Mouse (Mus musculus) midbrain, embryonic 14.5 days (tissue): ENCODE measurements around the gene Umod. TPM values are rescaled to one million over a fixed set of nuclear protein-coding genes. Genes with fewer than 3 reads are reported as not detected.

Experiments used
- ATAC-seq: fragments of 200-750 bp; cut with Nextera tagmentation; 2 replicates; pipeline ENCODE4 v1.8.0; 2017; ENCODE audit warnings: moderate number of reproducible peaks, moderate library complexity; ENCODE audit not compliant: low FRiP score, low TSS enrichment
- DNase-seq: peaks from one replicate; pipeline ENCODE4 v3.0.0-alpha.2; 2015
- H3K27ac ChIP-seq: fragments of 300-500 bp; sonication (generic); replicated peaks from 2 replicates; pipeline ENCODE4 v1.5.1; 2014; ENCODE audit warnings: mild to moderate bottlenecking, low read depth, low read length, moderate library complexity
- H3K27me3 ChIP-seq: fragments of 300-500 bp; sonication (generic); 2 replicates; pipeline ENCODE4 v1.6.1; 2014; ENCODE audit warnings: low read length, control low read depth, mixed read lengths; ENCODE audit not compliant: control insufficient read depth, insufficient read depth
- H3K36me3 ChIP-seq: fragments of 300-500 bp; sonication (generic); 2 replicates; pipeline ENCODE4 v1.6.1; 2014; ENCODE audit warnings: low read length, control low read depth; ENCODE audit not compliant: control insufficient read depth, insufficient read depth
- H3K4me1 ChIP-seq: fragments of 300-500 bp; sonication (generic); 2 replicates; pipeline ENCODE4 v1.6.1; 2014; ENCODE audit warnings: mild to moderate bottlenecking, antibody characterized with exemption, low read length, control low read depth; ENCODE audit not compliant: control insufficient read depth, insufficient read depth
- H3K4me2 ChIP-seq: fragments of 300-500 bp; sonication (generic); 2 replicates; pipeline ENCODE4 v1.6.1; 2014; ENCODE audit warnings: mild to moderate bottlenecking, low read length, moderate library complexity
- H3K4me3 ChIP-seq: fragments of 300-500 bp; sonication (generic); replicated peaks from 2 replicates; pipeline ENCODE4 v1.5.1; 2014; ENCODE audit warnings: low read depth, low read length
- H3K9ac ChIP-seq: fragments of 300-500 bp; sonication (generic); replicated peaks from 2 replicates; pipeline ENCODE4 v1.6.1; 2014; ENCODE audit warnings: mild to moderate bottlenecking, low read length, moderate library complexity
- H3K9me3 ChIP-seq: fragments of 300-500 bp; sonication (generic); 2 replicates; pipeline ENCODE4 v1.6.1; 2016; ENCODE audit warnings: low read length, control low read depth, mixed read lengths; ENCODE audit not compliant: control insufficient read depth
- WGBS: fragments of 180-500 bp; shearing (Covaris S2); extraction: QIAGEN DNeasy Blood & Tissue Kit; methylation state at CpG from one replicate; pipeline ENCODE4 v1.1.7; 2014; 5-methylcytosine and 5-hydroxymethylcytosine counted together
- polyA plus RNA-seq: library from polyadenylated mRNA; unstranded; fragments of >200 nt; fragmentation: Nextera tagmentation; extraction: Ambion mirVana; gene quantifications from 2 replicates; pipeline ENCODE4 v1.2.1, GENCODE M21; 2014

Gene Umod
- polyA plus RNA-seq = not detected in 2 replicates

GRCm38 (mm10) chr7:119479256-119479655, at the start of gene Umod:
Umod (minus strand) TSS chr7:119479282.
- ATAC-seq (no peak), DNase-seq (no peak)
- Histone ChIP-seq H3K27me3 (no peaks in the 10 kb centered on the region), H3K9me3 (no peaks in the 10 kb centered on the region), H3K27ac (no peak within 1 kb of the TSS), H3K9ac (no peak within 1 kb of the TSS), H3K4me2 (no peak within 1 kb of the TSS), H3K36me3 (no peaks in the 10 kb centered on the region), H3K4me1 (no peaks in the 10 kb centered on the region), H3K4me3 (no peak within 1 kb of the TSS)

- no peak for ATAC-seq
- Histone ChIP-seq H3K36me3 (no peaks in the 10 kb centered on the region), H3K4me2 (no peak overlapping the region), H3K27me3 (no peaks in the 10 kb centered on the region), H3K4me3 (no peak overlapping the region), H3K4me1 (no peaks in the 10 kb centered on the region), H3K27ac (no peak overlapping the region), H3K9ac (no peak overlapping the region), H3K9me3 (no peaks in the 10 kb centered on the region)
- no peak for DNase-seq
- 85% methylated on average over 7 of the region's 7 CpGs for WGBS
These were observed 49.5 kb upstream of the Umod start for GRCm38 (mm10) chr7:119528617-119529016.

GRCm38 (mm10) chr7:119527548-119527947, 48.5 kb upstream of the Umod start:
- Histone ChIP-seq H3K9me3 (no peaks in the 10 kb centered on the region), H3K36me3 (no peaks in the 10 kb centered on the region), H3K4me3 (no peak overlapping the region), H3K27me3 (no peaks in the 10 kb centered on the region), H3K9ac (no peak overlapping the region), H3K4me2 (no peak overlapping the region), H3K4me1 (no peaks in the 10 kb centered on the region), H3K27ac (no peak overlapping the region)
- no peak for DNase-seq
- no peak for ATAC-seq
- 88% methylated on average over 2 of the region's 2 CpGs for WGBS

- no peak overlapping the region for H3K9ac ChIP-seq
- no peak overlapping the region for H3K27ac ChIP-seq
- H3K27me3 ChIP-seq = no peaks in the 10 kb centered on the region
- no peak overlapping the region for H3K4me2 ChIP-seq
- DNase-seq (no peak), ATAC-seq (no peak)
- no peaks in the 10 kb centered on the region for H3K36me3 ChIP-seq
- H3K4me3 ChIP-seq = no peak overlapping the region
- WGBS = 100% methylated on average over 1 of the region's 1 CpGs
- no peaks in the 10 kb centered on the region for H3K9me3 ChIP-seq
- no peaks in the 10 kb centered on the region for H3K4me1 ChIP-seq
These were observed 48.1 kb upstream of the Umod start for GRCm38 (mm10) chr7:119527135-119527534.

GRCm38 (mm10) chr7:119526486-119526885, 47.4 kb upstream of the Umod start:
- H3K27me3 ChIP-seq = no peaks in the 10 kb centered on the region
- no peak overlapping the region for H3K9ac ChIP-seq
- no peaks in the 10 kb centered on the region for H3K9me3 ChIP-seq
- no peaks in the 10 kb centered on the region for H3K4me1 ChIP-seq
- no peaks in the 10 kb centered on the region for H3K36me3 ChIP-seq
- no peak overlapping the region for H3K4me2 ChIP-seq
- WGBS = 59% methylated on average over 13 of the region's 13 CpGs
- no peak overlapping the region for H3K4me3 ChIP-seq
- H3K27ac ChIP-seq = no peak overlapping the region
- ATAC-seq (no peak), DNase-seq (peak; percentile 2)

GRCm38 (mm10) chr7:119525881-119526281, 46.8 kb upstream of the Umod start:
- Histone ChIP-seq H3K4me2 (no peak overlapping the region), H3K4me3 (no peak overlapping the region), H3K36me3 (no peaks in the 10 kb centered on the region), H3K27me3 (no peaks in the 10 kb centered on the region), H3K9ac (no peak overlapping the region), H3K27ac (no peak overlapping the region), H3K9me3 (no peaks in the 10 kb centered on the region), H3K4me1 (no peaks in the 10 kb centered on the region)
- DNase-seq (peak; percentile 37), ATAC-seq (no peak)
- 35% methylated on average over 2 of the region's 2 CpGs for WGBS

- H3K36me3 ChIP-seq = no peaks in the 10 kb centered on the region
- no peak within 1 kb of the TSS for H3K4me2 ChIP-seq
These were observed 44.3 kb upstream of the Umod start, which contains the start of gene Pdilt for GRCm38 (mm10) chr7:119523389-119523788. Pdilt (minus strand) TSS chr7:119523489.

GRCm38 (mm10) chr7:119522385-119522784, 43.3 kb upstream of the Umod start:
- 68% methylated on average over 1 of the region's 1 CpGs for WGBS
- H3K36me3 ChIP-seq = no peaks in the 10 kb centered on the region
- H3K4me2 ChIP-seq = no peak overlapping the region
- DNase-seq (no peak), ATAC-seq (no peak)
- H3K4me1 ChIP-seq = no peaks in the 10 kb centered on the region
- no peaks in the 10 kb centered on the region for H3K27me3 ChIP-seq
- no peak overlapping the region for H3K27ac ChIP-seq
- H3K4me3 ChIP-seq = no peak overlapping the region
- H3K9ac ChIP-seq = no peak overlapping the region
- H3K9me3 ChIP-seq = no peaks in the 10 kb centered on the region

More at GRCm38 (mm10) chr7:119523389-119523788, 44.3 kb upstream of the Umod start, which contains the start of gene Pdilt:
- Histone ChIP-seq H3K27ac (no peak within 1 kb of the TSS), H3K27me3 (no peaks in the 10 kb centered on the region), H3K4me1 (no peaks in the 10 kb centered on the region), H3K9me3 (no peaks in the 10 kb centered on the region), H3K4me3 (no peak within 1 kb of the TSS), H3K9ac (no peak within 1 kb of the TSS)
- no peak for ATAC-seq
- DNase-seq = no peak
- WGBS = 83% methylated on average over 4 of the region's 4 CpGs

- H3K4me2 ChIP-seq = no peak overlapping the region
- H3K4me3 ChIP-seq = no peak overlapping the region
- no peak for ATAC-seq
- H3K4me1 ChIP-seq = no peaks in the 10 kb centered on the region
- H3K36me3 ChIP-seq = no peaks in the 10 kb centered on the region
- no peaks in the 10 kb centered on the region for H3K9me3 ChIP-seq
- WGBS = 84% methylated on average over 3 of the region's 3 CpGs
- H3K27ac ChIP-seq = no peak overlapping the region
- no peaks in the 10 kb centered on the region for H3K27me3 ChIP-seq
- no peak for DNase-seq
- no peak overlapping the region for H3K9ac ChIP-seq
These were observed 42.7 kb upstream of the Umod start for GRCm38 (mm10) chr7:119521816-119522215.
